Mouse (Mus musculus): ENCODE results near the gene Kcnh1.

Gene Kcnh1

GRCm38 (mm10) chr1:192269911-192270310 lies 79.3 kb downstream of the Kcnh1 start:
- DNase-seq = no peak

- no peak for DNase-seq
Measured at GRCm38 (mm10) chr1:192277801-192278385, 87.3 kb downstream of the Kcnh1 start.

- DNase-seq = no peak
Measured at GRCm38 (mm10) chr1:192284340-192284739, 93.8 kb downstream of the Kcnh1 start.

GRCm38 (mm10) chr1:192284950-192285349 lies 94.4 kb downstream of the Kcnh1 start:
- no peak for DNase-seq

GRCm38 (mm10) chr1:192288456-192288855 lies 97.9 kb downstream of the Kcnh1 start:
- DNase-seq = no peak

GRCm38 (mm10) chr1:192291286-192291685 lies 100.7 kb downstream of the Kcnh1 start:
- DNase-seq = no peak

GRCm38 (mm10) chr1:192293391-192293790 lies 102.8 kb downstream of the Kcnh1 start:
- no peak for DNase-seq

- no peak for DNase-seq
Measured at GRCm38 (mm10) chr1:192293921-192294320, 103.3 kb downstream of the Kcnh1 start.

- no peak for DNase-seq
Measured at GRCm38 (mm10) chr1:192295243-192295860, 104.8 kb downstream of the Kcnh1 start.

- no peak for DNase-seq
Measured at GRCm38 (mm10) chr1:192295902-192296301, 105.3 kb downstream of the Kcnh1 start.

- DNase-seq = no peak
Measured at GRCm38 (mm10) chr1:192297481-192298128, 107.0 kb downstream of the Kcnh1 start.

GRCm38 (mm10) chr1:192300417-192300816 lies 109.8 kb downstream of the Kcnh1 start:
- no peak for DNase-seq

- no peak for DNase-seq
Measured at GRCm38 (mm10) chr1:192303615-192304014, 113.0 kb downstream of the Kcnh1 start.

- DNase-seq = no peak
Measured at GRCm38 (mm10) chr1:192305155-192305554, 114.6 kb downstream of the Kcnh1 start.

- no peak for DNase-seq
Measured at GRCm38 (mm10) chr1:192307055-192307454, 116.5 kb downstream of the Kcnh1 start.

GRCm38 (mm10) chr1:192311298-192311697 lies 120.7 kb downstream of the Kcnh1 start:
- DNase-seq = no peak

GRCm38 (mm10) chr1:192311851-192312438 lies 121.4 kb downstream of the Kcnh1 start:
- DNase-seq = no peak

- DNase-seq = no peak
Measured at GRCm38 (mm10) chr1:192312446-192312845, 121.9 kb downstream of the Kcnh1 start.

- no peak for DNase-seq
Measured at GRCm38 (mm10) chr1:192312998-192313397, 122.4 kb downstream of the Kcnh1 start.

- DNase-seq = no peak
Measured at GRCm38 (mm10) chr1:192313571-192313972, 123.0 kb downstream of the Kcnh1 start.

- DNase-seq = no peak
Measured at GRCm38 (mm10) chr1:192314044-192314443, 123.5 kb downstream of the Kcnh1 start.

GRCm38 (mm10) chr1:192315392-192316070 lies 125.0 kb downstream of the Kcnh1 start:
- no peak for DNase-seq

GRCm38 (mm10) chr1:192324223-192324622 lies 133.6 kb downstream of the Kcnh1 start:
- DNase-seq = no peak

All from thymus, postnatal 36 days (tissue).